Mouse (Mus musculus) inflammation-experienced regulatory T-cells, adult 6 months (primary cell): ENCODE data around the gene Zfp988. TPM values are rescaled to one million over a fixed set of nuclear protein-coding genes. Genes with fewer than 3 reads are reported as not detected.

Source experiments
- polyA plus RNA-seq, 3 experiments: library from polyadenylated mRNA; unstranded; fragments of 100-300 nt; shearing (Covaris generic); gene quantifications; one replicate each; pipeline ENCODE4 v1.2.1; 2017

Gene Zfp988
- polyA plus RNA-seq, 3 experiments from 2014 or later = 0.54 to 1.0 (median 0.65) TPM

Other genes with a start within 250 kb of the Zfp988 start
- 10 to 100 TPM in 1 of 3 experiments, 1 to 10 TPM in 2; 4.6 to 11.1 (median 7.9) TPM for gene Zfp991, start 173.6 kb upstream of the Zfp988 start, polyA plus RNA-seq
- gene Zfp978, start 55.6 kb downstream of the Zfp988 start, polyA plus RNA-seq = not detected
- gene Zfp982, start 186.7 kb downstream of the Zfp988 start, polyA plus RNA-seq = under 1 TPM in 1 of 3 experiments, not detected in 2; 0.42 TPM
- under 1 TPM in 2 of 3 experiments, not detected in 1; 0.14 to 0.27 TPM for gene Gm16503, start 234.5 kb downstream of the Zfp988 start, polyA plus RNA-seq
- 1 to 10 TPM; 1.5 to 4.5 (median 2.3) TPM for gene Zfp985, start 247.6 kb downstream of the Zfp988 start, polyA plus RNA-seq